ENCODE assay signal across 24 mouse cellular contexts in genomic region chr5:77388359-77388758, GRCm38 (mm10). TPM values are rescaled to one million over a fixed set of nuclear protein-coding genes. Genes with fewer than 3 reads are reported as not detected.
DNase-seq lines count a peak whose midpoint lies in the region; ATAC-seq and TF ChIP-seq lines count a peak whose summit lies in the region.
"Had no signal": no experiment of that assay in that cellular context is flagged by ENCODE, and none has a peak within 500 bp of the region (broad histone marks: within the 10 kb centered on the region; RNA-seq: fewer than 3 reads in every experiment).

No protein-coding gene starts in this region.

- TF ChIP-seq POLR2A in heart, adult 2 months (IDR thresholded peaks at IDR 0.05; ENCODE audit: insufficient read depth, low read depth, low read length), result no peak

- no peaks in the 10 kb centered on the region for H3K79me2 ChIP-seq in heart, adult 2 months (replicated peaks; ENCODE audit: control insufficient read depth, insufficient read depth, low read length)

- no peak overlapping the region for H3K4me3 ChIP-seq in heart, adult 2 months
- no peak overlapping the region for H3K4me3 ChIP-seq in heart, embryonic 12.5 days
- H3K4me3 ChIP-seq in kidney, embryonic 16.5 days (ENCODE audit: low read length), result no peak overlapping the region
- H3K4me3 ChIP-seq in lung, postnatal 0 days (ENCODE audit: low read depth, low read length), result no peak overlapping the region
- no peak overlapping the region for H3K4me3 ChIP-seq in brown adipose tissue, adult 24 weeks (ENCODE audit: insufficient read depth, low read depth, low read length)
- H3K4me3 ChIP-seq: embryonic facial prominence, embryonic 15.5 days; forebrain, embryonic 15.5 days; heart, embryonic 10.5 days; heart, embryonic 15.5 days; hindbrain, embryonic 15.5 days had no signal

- no peak for TF ChIP-seq CTCF in heart, adult 2 months (IDR thresholded peaks at IDR 0.05)
- TF ChIP-seq CTCF in lung, postnatal 0 days (IDR thresholded peaks at IDR 0.05), result no peak

- no peak overlapping the region for H3K4me2 ChIP-seq in heart, embryonic 12.5 days
- no peak overlapping the region for H3K4me2 ChIP-seq in kidney, embryonic 16.5 days (replicated peaks; ENCODE audit: low read depth, low read length)
- H3K4me2 ChIP-seq in lung, postnatal 0 days (replicated peaks; ENCODE audit: low read depth, low read length), result no peak overlapping the region
- H3K4me2 ChIP-seq: embryonic facial prominence, embryonic 15.5 days; forebrain, embryonic 15.5 days; heart, embryonic 15.5 days; hindbrain, embryonic 15.5 days had no signal

- no peaks in the 10 kb centered on the region for H3K9me3 ChIP-seq in heart, embryonic 12.5 days (replicated peaks)
- no peaks in the 10 kb centered on the region for H3K9me3 ChIP-seq in kidney, embryonic 16.5 days (ENCODE audit: low read length)
- H3K9me3 ChIP-seq in lung, postnatal 0 days (ENCODE audit: low read length), result no peaks in the 10 kb centered on the region
- H3K9me3 ChIP-seq: embryonic facial prominence, embryonic 15.5 days; forebrain, embryonic 15.5 days; heart, embryonic 10.5 days; heart, embryonic 15.5 days; hindbrain, embryonic 15.5 days had no signal

- no peak for ATAC-seq in heart, embryonic 12.5 days (ENCODE audit: insufficient number of reproducible peaks, low FRiP score)
- no peak for ATAC-seq in kidney, embryonic 16.5 days (ENCODE audit: low FRiP score, low TSS enrichment)
- no peak for ATAC-seq in lung, postnatal 0 days
- ATAC-seq: CD4-positive, CD25-positive, alpha-beta regulatory T cell, adult 4 months; forebrain, embryonic 15.5 days had no signal

- DNase-seq in heart, adult 2 months, result no peak
- DNase-seq in kidney, adult 11 months, result no peak
- no peak for DNase-seq in lung, postnatal 0 days (ENCODE audit: low spot score)
- DNase-seq in lung, postnatal 25 days (ENCODE audit: low spot score), result no peak
- DNase-seq in spleen, postnatal 10 days (ENCODE audit: low spot score in 2 of 2), result no peak
- DNase-seq: adrenal gland, adult 8-10 months; adrenal gland, postnatal 36 days; B cell, adult 2 months; cerebellum, adult 11 months; cerebellum, adult 8-10 months; cerebellum, postnatal 14 days; embryo, embryonic 11 days; gastrocnemius, postnatal 14 days; heart, postnatal 36 days had no signal

- intact Hi-C loops in heart, adult 2 months (cut with DNase I), result loop anchor here (2.0 kb wide), 1 partner anchor 26 kb away; no protein-coding TSS in a partner anchor

- H3K27me3 ChIP-seq in heart, adult 2 months (ENCODE audit: control insufficient read depth, insufficient read depth, low read length), result no peaks in the 10 kb centered on the region
- H3K27me3 ChIP-seq in heart, embryonic 12.5 days (replicated peaks), result no peaks in the 10 kb centered on the region
- H3K27me3 ChIP-seq in kidney, embryonic 16.5 days (ENCODE audit: insufficient read depth, low read length), result no peaks in the 10 kb centered on the region
- H3K27me3 ChIP-seq in lung, postnatal 0 days (replicated peaks; ENCODE audit: insufficient read depth, low read length), result no peaks in the 10 kb centered on the region
- H3K27me3 ChIP-seq: embryonic facial prominence, embryonic 15.5 days; forebrain, embryonic 15.5 days; heart, embryonic 15.5 days; hindbrain, embryonic 15.5 days had no signal

- 0 out of 2 replicates have a peak, but pooled peaks have one; percentile 19 for TF ChIP-seq EP300 in heart, adult 2 months (IDR thresholded peaks at IDR 0.05; ENCODE audit: insufficient read depth, low read depth, low read length)
- TF ChIP-seq EP300 in lung, postnatal 0 days (IDR thresholded peaks at IDR 0.05), result no peak

- 52% methylated on average over 6 of the region's 6 CpGs for WGBS in heart, adult 2 months
- WGBS in heart, embryonic 12.5 days, result 80% methylated on average over 6 of the region's 6 CpGs
- WGBS in kidney, embryonic 16.5 days, result 81% methylated on average over 6 of the region's 6 CpGs
- 70% methylated on average over 6 of the region's 6 CpGs for WGBS in lung, postnatal 0 days

- H3K9ac ChIP-seq in heart, adult 2 months (ENCODE audit: low read depth, low read length), result no peak overlapping the region
- no peak overlapping the region for H3K9ac ChIP-seq in heart, embryonic 12.5 days
- H3K9ac ChIP-seq in kidney, embryonic 16.5 days (replicated peaks; ENCODE audit: low read length), result no peak overlapping the region
- no peak overlapping the region for H3K9ac ChIP-seq in lung, postnatal 0 days (replicated peaks; ENCODE audit: low read depth)
- H3K9ac ChIP-seq: embryonic facial prominence, embryonic 15.5 days; forebrain, embryonic 15.5 days; heart, embryonic 15.5 days; hindbrain, embryonic 15.5 days had no signal

- H3K36me3 ChIP-seq in heart, adult 2 months (ENCODE audit: control insufficient read depth, insufficient read depth, low read length), result peaks cover 25% of the 10 kb centered on the region
- H3K36me3 ChIP-seq in heart, embryonic 12.5 days, result no peaks in the 10 kb centered on the region
- no peaks in the 10 kb centered on the region for H3K36me3 ChIP-seq in kidney, embryonic 16.5 days (ENCODE audit: insufficient read depth, low read length)
- H3K36me3 ChIP-seq in lung, postnatal 0 days (ENCODE audit: insufficient read depth, low read length), result no peaks in the 10 kb centered on the region
- H3K36me3 ChIP-seq: embryonic facial prominence, embryonic 15.5 days; forebrain, embryonic 15.5 days; G1E; heart, embryonic 10.5 days; heart, embryonic 15.5 days; hindbrain, embryonic 15.5 days had no signal

- peaks cover 25% of the 10 kb centered on the region for H3K4me1 ChIP-seq in heart, adult 2 months (ENCODE audit: control insufficient read depth, insufficient read depth, low read length)
- H3K4me1 ChIP-seq in heart, embryonic 12.5 days (replicated peaks), result peaks cover 23% of the 10 kb centered on the region
- peaks cover 63% of the 10 kb centered on the region for H3K4me1 ChIP-seq in kidney, embryonic 16.5 days (ENCODE audit: insufficient read depth, low read length)
- H3K4me1 ChIP-seq in lung, postnatal 0 days (ENCODE audit: insufficient read depth, low read depth, low read length), result peaks cover 15% of the 10 kb centered on the region; the same call in 1 of the 2 replicates
- H3K4me1 ChIP-seq in brown adipose tissue, adult 24 weeks (ENCODE audit: control insufficient read depth, insufficient read depth, insufficient read length, low read length), result peaks cover 36% of the 10 kb centered on the region
- H3K4me1 ChIP-seq: embryonic facial prominence, embryonic 15.5 days; forebrain, embryonic 15.5 days; hindbrain, embryonic 15.5 days had no signal

- H3K27ac ChIP-seq in heart, adult 2 months, result peak overlapping the region; percentile 73
- no peak overlapping the region for H3K27ac ChIP-seq in heart, embryonic 12.5 days (ENCODE audit: poor library complexity, severe bottlenecking)
- peak overlapping the region; percentile 68; the same call in 1 of the 2 replicates for H3K27ac ChIP-seq in kidney, embryonic 16.5 days (ENCODE audit: low read length)
- peak overlapping the region; percentile 45; the same call in 1 of the 2 replicates for H3K27ac ChIP-seq in lung, postnatal 0 days (ENCODE audit: low read length)
- peak overlapping the region; percentile 94 for H3K27ac ChIP-seq in brown adipose tissue, adult 24 weeks (replicated peaks; ENCODE audit: low read depth, low read length)
- H3K27ac ChIP-seq: embryonic facial prominence, embryonic 15.5 days; forebrain, embryonic 15.5 days; heart, embryonic 10.5 days; heart, embryonic 15.5 days; hindbrain, embryonic 15.5 days had no signal

RNA-seq across cellular contexts. Expression of gene Igfbp7, which starts 19.5 kb away (rescaled TPM):
- 100 to 1,000 TPM; 174 to 205 TPM for total RNA-seq in heart, adult 2 months (2021)
- 342 and 353 TPM in 2 replicates for polyA plus RNA-seq in heart, adult 2 months (2012; rRNA removed)
- 38.3 and 39.9 TPM in 2 replicates for polyA plus RNA-seq in heart, embryonic 12.5 days (2016; fragmentation: Nextera tagmentation; extraction: Ambion mirVana)
- polyA plus RNA-seq in kidney, embryonic 16.5 days (2015; fragmentation: Nextera tagmentation; extraction: Ambion mirVana), result 455 and 475 TPM in 2 replicates
- 756 and 780 TPM in 2 replicates for polyA plus RNA-seq in lung, postnatal 0 days (2015; fragmentation: Nextera tagmentation; extraction: Ambion mirVana)
- 85.5 and 137 TPM in 2 replicates for polyA plus RNA-seq in brown adipose tissue, adult 24 weeks (2012; ENCODE audit: insufficient read depth, insufficient read length, missing spikeins)
- total RNA-seq: G1E had no signal
- polyA plus RNA-seq: G1E had no signal
